Mouse (Mus musculus) spleen, adult 2 months (tissue): Measurements from ENCODE around the gene Gnl1. TPM values are rescaled to one million over a fixed set of nuclear protein-coding genes. Genes with fewer than 3 reads are reported as not detected.

ENCODE experiments used
- DNase-seq, 2 experiments: peaks; one replicate each; pipeline versions ENCODE4 v3.0.0 to v3.0.0-alpha.2; 2012 to 2021; ENCODE audit warnings: low spot score in 2 of 2, low read depth in 1 of 2
- H3K27ac ChIP-seq: fragments of 200-500 bp; 2 replicates; pipeline ENCODE4 v1.5.1; 2012; ENCODE audit warnings: low read length, inconsistent platforms; ENCODE audit not compliant: insufficient read depth
- H3K27me3 ChIP-seq: fragments of 200-500 bp; 2 replicates; pipeline ENCODE4 v1.6.1; 2012; ENCODE audit warnings: mild to moderate bottlenecking, moderate library complexity, low read length, inconsistent platforms; ENCODE audit not compliant: control insufficient read depth, insufficient read depth
- H3K36me3 ChIP-seq: fragments of 200-500 bp; 2 replicates; pipeline ENCODE4 v1.6.1; 2012; ENCODE audit warnings: mild to moderate bottlenecking, low read length, inconsistent platforms; ENCODE audit not compliant: control insufficient read depth, insufficient read depth
- H3K4me1 ChIP-seq: fragments of 200-500 bp; 2 replicates; pipeline ENCODE4 v1.6.1; 2011; ENCODE audit warnings: inconsistent platforms; ENCODE audit not compliant: control insufficient read depth, insufficient read depth, insufficient read length
- H3K4me3 ChIP-seq: fragments of 200-500 bp; 2 replicates; pipeline ENCODE4 v1.5.1; 2011; ENCODE audit warnings: mild to moderate bottlenecking, inconsistent platforms; ENCODE audit not compliant: insufficient read depth, insufficient read length; ENCODE audit errors: extremely low read depth
- CTCF ChIP-seq: fragments of 200-500 bp; IDR thresholded peaks from 2 replicates; pipeline ENCODE4 v1.5.1; 2011; ENCODE audit warnings: mild to moderate bottlenecking, inconsistent platforms; ENCODE audit not compliant: insufficient read depth, insufficient read length, insufficient replicate concordance; ENCODE audit errors: extremely low read depth
- POLR2A ChIP-seq: fragments of 200-500 bp; IDR thresholded peaks from 2 replicates; pipeline ENCODE4 v1.6.1; 2011; ENCODE audit warnings: low read depth, low read length, inconsistent platforms
- WGBS: fragments of 180-500 bp; shearing (Covaris S2); methylation state at CpG from one replicate; pipeline ENCODE4 v1.1.7; 2018; 5-methylcytosine and 5-hydroxymethylcytosine counted together
- polyA plus RNA-seq: library from polyadenylated mRNA; depleted of rRNA; stranded (reverse); fragments of >200 nt; gene quantifications from 2 replicates; pipeline ENCODE4 v1.2.3, GENCODE M21; 2012

Gnl1 gene
- polyA plus RNA-seq, 1 experiment, result 28.9 TPM

GRCm38 (mm10) chr17:36017046-36017445, 37.4 kb downstream of the Gnl1 start:
- TF ChIP-seq CTCF (no peak), POLR2A (no peak)
- Histone ChIP-seq H3K36me3 (peaks cover 33% of the 10 kb centered on the region), H3K27ac (no peak overlapping the region), H3K4me1 (peaks cover 18% of the 10 kb centered on the region), H3K4me3 (no peak overlapping the region), H3K27me3 (no peaks in the 10 kb centered on the region)
- 93% methylated on average over 5 of the region's 5 CpGs for WGBS
- no peak for DNase-seq

GRCm38 (mm10) chr17:36018979-36019378, 39.3 kb downstream of the Gnl1 start:
- 45% methylated on average over 2 of the region's 2 CpGs for WGBS
- Histone ChIP-seq H3K27ac (peak overlapping the region; percentile 43; the same call in 1 of the 2 replicates), H3K36me3 (peaks cover 33% of the 10 kb centered on the region), H3K4me1 (peaks cover 30% of the 10 kb centered on the region), H3K27me3 (no peaks in the 10 kb centered on the region), H3K4me3 (peak overlapping the region; percentile 47; the same call in 1 of the 2 replicates)
- DNase-seq, result no peak
- TF ChIP-seq POLR2A, result no peak
- TF ChIP-seq CTCF, result no peak

GRCm38 (mm10) chr17:36019519-36019918, 39.9 kb downstream of the Gnl1 start:
- no peaks in the 10 kb centered on the region for H3K27me3 ChIP-seq
- 39% methylated on average over 3 of the region's 3 CpGs for WGBS
- peaks cover 36% of the 10 kb centered on the region for H3K4me1 ChIP-seq
- peak overlapping the region; percentile 73 for H3K4me3 ChIP-seq
- TF ChIP-seq POLR2A (no peak), CTCF (no peak)
- peaks cover 28% of the 10 kb centered on the region for H3K36me3 ChIP-seq
- DNase-seq, result no peak
- H3K27ac ChIP-seq, result peak overlapping the region; percentile 95

DNA sequence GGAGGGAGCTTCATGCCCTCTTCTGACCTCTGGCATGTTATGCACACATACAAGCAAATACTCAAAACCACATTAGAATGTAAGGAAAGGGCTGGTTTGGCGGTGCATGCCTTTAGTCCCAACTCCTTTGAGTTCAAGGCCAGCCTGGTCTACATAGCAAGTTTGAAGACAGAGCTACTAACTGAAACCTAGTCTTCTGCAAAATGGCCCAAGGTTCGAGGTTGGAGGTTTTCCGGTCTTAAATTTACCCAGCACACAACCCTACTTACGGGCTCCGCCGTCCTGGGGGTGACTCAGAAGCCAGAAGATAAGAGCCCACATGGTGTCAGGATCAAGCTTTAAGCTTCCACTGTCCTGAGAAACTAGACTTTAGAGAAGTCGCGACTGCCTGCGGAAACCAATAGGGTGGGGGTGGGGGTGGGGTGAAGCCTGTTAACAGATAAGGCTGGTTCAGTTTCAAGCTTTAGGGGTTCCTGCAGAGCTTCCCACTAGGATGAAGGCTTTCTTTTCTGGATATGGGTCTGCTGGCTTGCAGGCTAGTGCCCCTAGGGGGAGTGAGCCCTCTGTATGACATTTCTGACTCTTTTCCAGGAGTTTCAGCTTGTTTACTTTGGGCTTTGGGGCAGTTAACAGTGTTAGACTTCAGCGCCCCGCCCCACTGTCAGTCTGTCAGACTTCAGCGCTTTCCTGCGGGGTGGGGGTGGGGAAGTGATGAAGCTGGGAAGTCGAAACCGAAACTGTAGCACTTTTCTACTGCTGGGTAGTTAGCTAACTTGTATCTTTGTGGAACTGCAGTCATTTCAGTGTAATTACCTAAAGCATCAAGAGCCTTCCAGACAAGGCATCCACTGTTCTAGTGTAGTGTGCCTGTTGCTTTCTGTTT, 40.8 kb downstream of the Gnl1 start, which contains the start of gene H2-T24:
H2-T24 (minus strand) TSS at position 370 of the 883 bp plus-strand sequence.
- 3% methylated on average over 15 of the region's 15 CpGs for WGBS
- H3K4me1 ChIP-seq, result peaks cover 37% of the 10 kb centered on the region

DNA sequence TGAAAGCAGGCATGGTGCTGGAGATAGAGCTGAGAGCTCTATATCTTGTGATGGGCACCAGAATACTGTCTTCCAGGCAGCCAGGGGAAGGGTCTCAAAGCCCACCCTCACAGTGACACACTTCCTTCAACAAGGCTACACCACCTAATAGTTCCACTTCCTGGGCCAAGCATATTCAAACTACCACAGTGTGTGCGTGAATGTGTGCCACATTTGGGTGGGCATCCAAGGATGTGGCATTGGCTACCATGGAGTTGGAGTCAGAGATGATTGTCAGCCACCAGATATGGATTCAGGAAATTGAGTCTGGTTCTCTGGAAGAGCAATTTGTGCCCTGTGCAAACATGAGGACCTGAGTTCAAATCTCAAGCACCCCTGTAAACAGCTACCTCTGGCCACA, 41.7 kb downstream of the Gnl1 start:
- Histone ChIP-seq H3K27ac (peak overlapping the region; percentile 95), H3K27me3 (no peaks in the 10 kb centered on the region), H3K36me3 (peaks cover 11% of the 10 kb centered on the region), H3K4me3 (no peak overlapping the region; the same call in 1 of the 2 replicates), H3K4me1 (peaks cover 37% of the 10 kb centered on the region)
- 41% methylated on average over 1 of the region's 1 CpGs for WGBS
- no peak for DNase-seq
- no peak for TF ChIP-seq POLR2A
- no peak for TF ChIP-seq CTCF

More for the DNA sequence above, 40.8 kb downstream of the Gnl1 start, which contains the start of gene H2-T24:
- Histone ChIP-seq H3K27ac (peak within 1 kb of the TSS; percentile 95), H3K4me3 (peak within 1 kb of the TSS; percentile 73), H3K36me3 (peaks cover 20% of the 10 kb centered on the region), H3K27me3 (no peaks in the 10 kb centered on the region)
- DNase-seq, result peak; percentile 81 to 89
- TF ChIP-seq CTCF (no peak), POLR2A (peak; percentile 4; the same call in 1 of the 2 replicates)

DNA sequence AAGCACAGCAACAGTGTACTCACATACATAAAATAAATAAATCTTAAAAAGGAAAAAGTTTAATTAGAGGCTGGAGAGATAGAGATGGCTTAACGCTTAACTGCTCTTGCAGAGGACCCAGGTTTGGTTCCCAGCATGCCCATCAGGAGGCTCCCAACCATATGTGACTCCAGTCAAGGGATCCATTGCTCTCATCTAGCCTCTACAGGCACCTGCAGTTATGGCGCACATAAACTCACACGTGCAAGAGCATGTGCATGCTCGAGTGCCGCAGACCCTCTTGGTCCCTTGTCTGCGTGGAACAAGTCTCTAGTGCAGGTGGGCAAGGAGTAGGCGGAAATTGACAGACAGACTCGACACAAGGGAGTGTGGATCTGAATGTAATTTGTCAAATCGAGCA, 42.4 kb downstream of the Gnl1 start:
- WGBS, result 73% methylated on average over 9 of the region's 9 CpGs
- no peak for DNase-seq
- TF ChIP-seq POLR2A (no peak), CTCF (no peak)
- Histone ChIP-seq H3K27ac (peak overlapping the region; percentile 95), H3K4me1 (peaks cover 37% of the 10 kb centered on the region), H3K27me3 (no peaks in the 10 kb centered on the region), H3K4me3 (no peak overlapping the region), H3K36me3 (peaks cover 3% of the 10 kb centered on the region)

GRCm38 (mm10) chr17:36022922-36023321, 43.3 kb downstream of the Gnl1 start:
- no peak for DNase-seq
- H3K4me3 ChIP-seq, result no peak overlapping the region
- TF ChIP-seq POLR2A (no peak), CTCF (no peak)
- H3K36me3 ChIP-seq, result no peaks in the 10 kb centered on the region
- peaks cover 33% of the 10 kb centered on the region for H3K4me1 ChIP-seq
- WGBS, result 86% methylated on average over 6 of the region's 6 CpGs
- H3K27ac ChIP-seq, result peak overlapping the region; percentile 90
- no peaks in the 10 kb centered on the region for H3K27me3 ChIP-seq
